Mouse (Mus musculus) adrenal gland, postnatal 25 days (tissue): Measurements from ENCODE around the gene Vdr. TPM values are rescaled to one million over a fixed set of nuclear protein-coding genes. Genes with fewer than 3 reads are reported as not detected.
A peak's percentile ranks its signal among the peaks of the same experiment; 100 is the strongest.

Source experiments
- DNase-seq: peaks from one replicate; pipeline ENCODE4 v3.0.0; 2021; ENCODE audit warnings: mixed read lengths
- total RNA-seq: library from RNA; stranded (reverse); gene quantifications from 2 replicates; pipeline ENCODE4 v1.2.3, GENCODE M21; 2021

The Vdr gene
- total RNA-seq, 1 experiment from 2014 or later = 8.0 TPM

DNA sequence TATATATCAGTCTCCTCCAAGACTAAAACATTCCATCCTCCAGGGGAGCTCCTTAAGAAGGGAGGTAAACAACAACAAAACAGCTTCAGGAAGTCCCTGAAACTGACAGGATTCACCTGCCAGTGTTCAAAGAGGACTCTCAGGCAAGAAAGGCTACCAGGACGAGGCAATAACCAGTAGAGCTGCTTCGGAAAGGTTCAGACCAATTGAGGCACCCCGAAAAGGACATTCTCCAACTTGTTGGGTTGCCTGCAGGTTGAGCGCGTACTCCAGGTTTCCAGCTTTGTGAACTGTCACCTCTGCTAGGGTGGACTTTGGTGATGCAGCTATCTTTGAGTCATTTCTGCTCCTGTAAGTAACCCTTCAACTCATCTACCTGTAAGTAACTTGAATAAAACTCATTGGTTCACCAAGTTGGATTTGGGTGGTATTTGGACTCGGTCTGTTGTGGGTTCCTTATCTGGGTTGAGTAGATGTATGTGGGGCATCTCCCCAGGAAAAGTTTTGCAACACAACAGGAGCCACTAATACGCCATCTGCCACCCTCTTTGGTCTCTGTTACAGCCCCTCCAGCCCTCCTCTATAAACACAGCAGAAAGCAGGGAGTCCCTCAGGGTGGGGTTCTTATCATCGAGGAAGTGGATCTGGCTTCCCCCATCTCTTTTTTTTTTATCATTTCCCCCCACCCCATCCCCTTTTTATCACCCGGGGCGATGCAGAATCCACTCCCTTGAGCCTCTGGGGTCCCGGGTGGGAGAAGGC, 64.1 kb downstream of the Vdr start:
- DNase-seq = no peak

DNA sequence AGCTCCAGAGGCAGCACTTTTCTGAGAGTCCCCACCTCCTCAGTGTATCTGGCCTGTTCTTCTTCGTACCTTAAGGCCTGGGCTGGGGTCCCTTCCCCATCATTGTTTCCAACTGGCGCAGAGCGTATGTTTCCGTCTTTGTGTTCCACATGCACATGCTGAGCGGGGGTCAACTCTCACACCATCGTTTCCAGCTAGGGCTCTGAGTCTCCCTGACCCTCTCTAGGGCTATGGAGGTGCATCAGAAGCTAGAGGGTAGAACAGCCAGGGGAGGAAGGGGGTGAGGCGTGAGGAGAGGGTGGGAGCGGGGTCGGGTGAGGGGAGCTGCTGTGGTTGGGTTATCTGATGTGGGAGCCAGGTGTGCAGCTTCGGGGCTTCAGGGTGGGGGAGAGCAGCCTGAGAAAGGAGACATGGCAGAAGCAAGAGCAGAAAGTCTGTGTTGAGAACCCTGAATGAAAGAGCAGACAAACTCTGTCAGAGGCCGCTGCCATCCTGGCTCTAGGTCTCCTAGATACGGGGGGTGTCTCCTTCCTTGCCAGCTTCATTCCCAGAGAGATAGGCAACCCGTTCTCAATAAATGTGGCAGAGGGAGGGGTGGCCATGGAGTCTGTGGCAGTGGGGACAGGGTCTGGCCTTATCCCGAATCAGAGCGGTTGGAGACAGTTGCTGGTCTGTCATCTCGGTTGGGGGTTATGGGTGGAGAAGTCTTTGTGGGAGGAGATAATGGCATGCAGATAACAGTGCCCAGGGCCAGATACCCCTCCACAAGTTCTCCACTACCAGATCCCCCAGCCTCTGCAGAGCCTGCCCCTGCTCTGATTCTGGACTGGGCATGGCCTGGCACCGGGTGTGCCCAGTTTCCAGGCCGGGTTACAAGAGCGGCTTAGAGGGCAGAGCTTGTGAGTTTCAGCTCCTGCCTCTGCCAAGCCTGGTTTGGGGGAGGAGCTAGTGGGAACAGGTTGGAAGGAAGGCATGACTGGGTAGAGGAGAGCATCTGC, 66.1 kb downstream of the Vdr start, which contains the start of gene Hdac7:
Gene Hdac7, minus strand, starts transcription at position 466 of the 998 bp plus-strand sequence.
- no peak for DNase-seq

DNA sequence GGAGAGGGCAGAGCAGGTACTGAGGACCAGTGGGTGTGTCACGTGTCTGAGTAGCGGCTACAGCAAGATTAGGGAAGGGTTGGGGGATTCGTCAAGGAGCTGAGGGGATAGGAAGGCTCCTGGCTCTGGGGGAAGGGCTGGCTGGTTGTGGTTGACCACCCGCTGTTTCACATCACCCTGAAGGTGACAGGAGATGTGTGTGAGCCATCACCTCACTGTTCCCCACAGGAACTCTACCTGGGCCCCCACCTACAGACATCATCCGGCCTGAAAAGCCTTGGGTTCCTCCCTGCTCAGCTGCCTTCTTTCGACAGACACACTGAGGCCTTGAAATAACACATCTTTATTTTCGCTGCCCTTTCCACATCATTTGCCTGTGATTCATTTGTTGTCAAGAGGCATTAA, 67.2 kb downstream of the Vdr start:
- DNase-seq = no peak

DNA sequence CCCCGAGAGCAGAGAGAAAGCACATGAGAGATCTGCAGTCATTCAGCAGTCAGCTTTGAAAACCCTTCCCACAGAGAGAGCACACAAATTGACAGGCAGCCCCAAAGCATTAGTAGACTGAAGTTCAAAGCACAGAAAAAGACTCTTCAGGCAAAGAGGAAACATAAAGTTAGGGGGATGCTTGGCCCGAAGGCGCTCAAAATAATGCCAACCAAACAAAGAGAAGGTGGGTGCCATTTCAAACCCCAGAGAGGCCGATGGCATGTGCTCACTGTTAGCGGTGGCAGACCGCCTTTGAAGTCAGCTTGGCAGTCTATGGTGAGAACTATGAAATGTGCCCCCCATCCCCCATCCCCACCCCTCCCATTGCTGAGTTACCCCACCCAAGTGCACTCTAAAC, 68.4 kb downstream of the Vdr start:
- DNase-seq = no peak

DNA sequence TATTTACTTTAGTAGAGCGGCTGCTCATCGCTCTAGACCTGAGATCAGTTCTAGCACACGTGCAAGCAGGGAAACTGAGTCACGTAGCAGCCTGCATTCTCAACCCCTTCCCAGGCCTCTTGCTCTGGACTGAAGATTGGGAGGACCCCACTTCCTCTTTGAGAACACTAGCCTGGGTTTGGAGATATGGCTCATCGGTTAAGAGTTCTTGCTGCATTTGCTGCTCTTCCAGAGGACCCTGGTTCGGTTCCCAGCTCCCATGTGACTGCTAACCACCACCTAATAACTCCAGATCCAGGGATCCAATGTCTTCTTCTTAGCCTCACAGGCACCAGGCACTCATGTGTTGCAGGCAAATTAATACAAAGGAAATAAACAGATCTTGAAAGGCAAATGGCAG, 69.0 kb downstream of the Vdr start:
- no peak for DNase-seq

DNA sequence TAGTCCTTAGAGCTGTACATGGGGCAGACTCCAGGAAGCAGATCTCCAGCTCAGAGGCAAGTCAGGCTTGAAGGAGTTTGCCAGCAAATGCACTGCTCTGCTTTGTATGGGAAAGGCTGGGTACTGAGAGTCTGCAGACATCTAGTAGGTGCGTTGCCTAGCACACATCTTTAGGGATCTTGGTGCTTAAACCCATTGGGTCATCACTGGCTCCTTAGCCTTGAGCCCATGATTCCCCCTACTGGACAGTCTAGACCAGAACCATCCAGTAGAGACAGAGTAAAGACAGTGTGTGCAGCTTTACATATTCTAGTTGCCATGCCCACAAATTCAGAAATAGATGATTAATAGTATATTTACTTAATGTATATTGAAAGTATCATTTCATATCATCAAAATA, 69.6 kb downstream of the Vdr start:
- DNase-seq = no peak

DNA sequence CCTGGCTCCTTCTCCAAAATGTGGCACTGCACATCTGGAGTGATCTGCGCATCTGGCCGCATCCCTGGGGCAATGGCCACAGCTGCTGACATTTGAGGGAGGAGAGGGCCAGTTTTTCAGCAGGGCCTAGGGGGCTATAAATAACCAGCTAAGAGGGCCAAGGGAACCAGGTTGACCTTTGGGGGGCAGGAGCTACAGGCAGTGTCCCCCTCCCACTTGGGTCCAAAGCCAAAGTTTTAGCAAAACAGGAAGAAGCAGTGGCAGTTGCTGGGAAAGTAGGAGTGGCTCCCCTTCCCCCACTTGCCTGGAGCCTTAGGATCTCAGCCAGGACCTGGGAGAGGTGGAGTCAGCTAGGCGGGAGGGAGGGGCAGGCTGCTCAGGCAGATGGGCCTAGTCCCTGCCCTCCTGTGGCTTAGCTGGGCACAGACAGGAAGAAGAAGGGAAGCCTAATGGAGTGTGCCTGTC, 70.4 kb downstream of the Vdr start:
- DNase-seq = peak; percentile 58

DNA sequence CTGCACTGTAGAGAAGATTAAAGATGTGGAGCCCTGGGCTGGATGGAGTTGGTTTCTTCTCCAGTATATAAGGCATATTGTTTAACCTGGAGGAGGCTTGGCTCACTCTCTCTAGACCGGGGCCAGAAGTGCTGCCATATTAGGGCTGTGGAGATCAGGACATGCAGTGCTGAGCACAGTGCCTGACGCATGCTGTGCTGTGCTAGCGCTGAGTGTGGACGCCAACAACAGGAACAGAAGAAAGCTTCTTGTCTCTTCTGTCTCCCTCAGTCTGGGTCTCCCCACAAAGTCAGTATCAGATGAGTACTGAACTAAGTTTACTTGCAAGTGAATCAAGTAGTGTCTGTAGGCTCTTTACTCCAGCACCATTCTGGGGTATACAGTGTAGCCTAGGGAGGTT, 71.0 kb downstream of the Vdr start:
- DNase-seq = no peak

DNA sequence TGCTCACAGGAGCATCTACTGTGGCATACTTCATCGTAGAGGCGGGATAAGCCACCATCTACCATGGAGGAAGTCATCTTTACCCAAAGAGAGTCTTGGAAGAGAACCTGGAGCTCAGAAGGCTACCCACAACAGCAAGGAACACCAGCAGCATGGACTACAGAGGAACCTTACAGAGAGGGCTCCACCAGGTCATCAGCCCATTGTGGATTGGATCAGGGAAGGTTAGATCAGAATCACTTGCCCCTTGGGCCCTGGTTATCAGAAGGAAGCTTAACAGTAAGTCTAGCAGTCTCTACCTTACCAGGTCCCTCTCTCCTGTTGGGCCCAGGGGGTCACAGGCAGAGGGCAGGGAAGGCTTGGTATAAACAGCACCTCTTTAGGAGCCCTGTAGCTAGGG, 71.4 kb downstream of the Vdr start:
- DNase-seq = no peak

DNA sequence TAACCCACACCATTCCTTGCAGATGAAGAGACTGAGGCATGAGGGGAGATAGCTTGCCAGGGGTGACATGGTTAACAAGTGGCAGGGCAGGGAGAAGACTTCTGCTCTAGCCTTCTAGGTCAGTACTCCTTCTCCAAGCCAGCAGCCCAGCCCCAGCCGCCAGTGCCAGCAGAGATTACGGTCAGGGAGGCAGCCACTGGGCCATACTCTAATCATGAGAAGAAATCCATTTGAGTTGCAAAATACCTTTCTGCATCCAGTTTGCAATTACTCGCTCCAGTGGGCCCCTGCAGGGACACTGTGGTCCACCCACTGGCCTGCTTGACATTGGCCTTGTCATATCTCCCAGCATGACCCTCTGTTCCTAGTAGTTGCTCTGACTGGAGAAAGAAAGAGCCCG, 72.0 kb downstream of the Vdr start:
- peak; percentile 21 for DNase-seq

DNA sequence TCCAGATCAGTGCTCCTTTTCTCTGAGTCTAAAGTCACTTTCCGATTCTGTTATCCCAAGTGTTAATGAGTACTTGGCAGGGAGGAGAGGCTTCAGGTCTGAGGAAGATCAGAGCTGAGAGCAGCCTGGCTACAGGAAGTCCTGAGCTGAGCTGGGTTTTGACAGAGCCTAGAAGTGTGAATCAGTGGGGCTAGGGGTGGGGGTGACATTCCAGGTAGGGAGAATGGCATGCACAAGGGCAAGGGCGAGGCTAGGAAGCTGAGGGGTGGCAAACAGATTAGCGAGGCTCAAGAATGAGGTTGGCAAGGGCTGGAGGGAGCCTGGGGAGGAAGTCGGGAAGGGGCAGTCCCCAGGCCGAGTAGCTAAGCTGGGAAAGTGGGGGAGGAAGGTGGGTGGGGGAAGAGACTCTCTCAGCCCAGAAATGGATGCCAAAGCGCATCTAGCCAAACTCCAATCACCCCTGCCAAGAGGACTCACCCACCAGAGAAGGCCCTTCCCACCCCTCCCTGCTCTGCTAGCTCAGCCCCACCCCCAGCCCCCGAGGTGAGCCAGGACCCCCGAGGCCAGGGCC, 72.9 kb downstream of the Vdr start:
- DNase-seq = no peak

DNA sequence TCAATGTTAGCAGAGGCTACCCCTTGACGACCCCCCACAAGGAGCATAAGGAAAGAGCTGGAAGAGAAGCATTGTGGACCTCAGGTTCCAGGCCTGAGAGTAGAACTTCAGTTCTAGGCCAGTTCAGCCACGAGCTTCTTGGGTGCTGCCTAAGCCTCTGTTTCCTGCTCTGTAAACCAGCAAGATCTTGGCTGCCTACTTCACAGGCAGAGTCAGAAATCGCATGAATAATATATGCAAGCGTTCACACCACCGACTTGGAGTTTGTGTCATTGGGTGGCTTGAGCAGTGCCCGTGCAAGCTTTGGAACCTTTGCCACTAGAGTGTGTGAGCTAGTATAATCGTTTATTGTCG, 73.6 kb downstream of the Vdr start:
- no peak for DNase-seq

DNA sequence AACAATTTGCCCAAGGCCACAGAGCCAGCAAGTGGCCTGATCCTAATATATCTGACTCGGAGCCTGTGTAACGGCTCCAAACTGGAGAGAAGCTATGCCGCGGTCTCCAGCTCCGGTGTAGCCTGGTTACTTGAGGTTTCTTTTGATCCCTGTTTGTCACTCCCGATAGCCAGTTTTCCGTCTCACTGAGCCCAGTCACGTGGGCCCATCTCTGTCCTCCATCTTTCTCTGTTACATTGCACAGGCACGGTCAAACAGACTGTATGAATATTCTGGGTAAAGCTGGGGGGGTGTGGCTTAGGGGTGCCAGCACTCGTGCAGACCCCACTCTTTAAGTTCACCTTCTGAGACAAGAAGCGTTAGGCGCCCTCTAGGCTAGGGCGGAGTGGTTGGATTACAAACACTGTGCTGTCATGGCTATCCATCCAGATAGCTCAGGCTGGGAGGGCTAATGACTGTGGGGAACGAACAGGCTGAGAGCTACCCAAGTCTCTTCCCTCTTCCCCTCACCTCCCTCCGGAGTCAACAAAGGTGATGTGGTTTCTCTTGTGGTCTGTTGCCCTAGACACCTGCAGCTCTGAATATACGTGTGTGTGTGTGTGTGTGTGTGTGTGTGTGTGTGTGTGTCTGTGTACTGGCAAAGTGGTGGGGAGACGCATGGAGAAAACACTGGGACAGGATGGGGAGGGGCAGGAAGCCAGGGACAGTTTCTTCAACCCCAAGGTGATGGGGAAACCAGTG, 74.1 kb downstream of the Vdr start:
- DNase-seq = no peak

DNA sequence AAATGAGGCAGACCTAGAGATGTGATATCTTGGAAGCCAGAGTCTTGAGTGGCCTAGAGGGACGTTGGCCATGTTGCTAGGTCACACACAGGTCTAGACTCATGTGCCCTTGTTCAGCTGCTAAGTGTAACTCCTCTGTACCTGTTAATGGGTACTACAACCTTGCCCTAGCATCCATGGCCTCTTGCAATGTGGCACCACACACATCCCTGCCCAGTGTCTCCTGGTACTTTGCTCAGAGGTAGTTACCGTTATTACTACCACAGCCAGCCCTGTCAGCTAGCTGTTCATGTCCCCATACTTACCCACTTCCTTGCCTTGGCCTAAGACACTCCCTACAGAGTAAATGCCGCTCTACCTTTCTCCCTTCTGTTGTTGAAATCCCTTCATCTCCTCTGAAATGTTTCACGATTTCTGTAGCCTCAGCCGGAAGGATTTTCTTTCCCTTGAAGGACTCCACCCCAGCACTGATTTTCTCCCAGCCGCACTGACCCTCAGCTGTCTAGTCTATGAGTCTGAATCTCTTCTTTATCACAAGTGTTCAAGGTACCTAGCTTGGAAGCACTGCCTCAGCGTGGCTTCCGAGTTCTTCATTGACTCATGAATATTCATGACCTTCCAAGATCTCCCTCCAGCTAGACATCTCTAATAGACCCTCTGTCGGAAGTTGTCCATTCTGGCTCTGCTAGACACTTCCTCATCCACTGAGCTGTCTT, 77.5 kb downstream of the Vdr start:
- DNase-seq = no peak

DNA sequence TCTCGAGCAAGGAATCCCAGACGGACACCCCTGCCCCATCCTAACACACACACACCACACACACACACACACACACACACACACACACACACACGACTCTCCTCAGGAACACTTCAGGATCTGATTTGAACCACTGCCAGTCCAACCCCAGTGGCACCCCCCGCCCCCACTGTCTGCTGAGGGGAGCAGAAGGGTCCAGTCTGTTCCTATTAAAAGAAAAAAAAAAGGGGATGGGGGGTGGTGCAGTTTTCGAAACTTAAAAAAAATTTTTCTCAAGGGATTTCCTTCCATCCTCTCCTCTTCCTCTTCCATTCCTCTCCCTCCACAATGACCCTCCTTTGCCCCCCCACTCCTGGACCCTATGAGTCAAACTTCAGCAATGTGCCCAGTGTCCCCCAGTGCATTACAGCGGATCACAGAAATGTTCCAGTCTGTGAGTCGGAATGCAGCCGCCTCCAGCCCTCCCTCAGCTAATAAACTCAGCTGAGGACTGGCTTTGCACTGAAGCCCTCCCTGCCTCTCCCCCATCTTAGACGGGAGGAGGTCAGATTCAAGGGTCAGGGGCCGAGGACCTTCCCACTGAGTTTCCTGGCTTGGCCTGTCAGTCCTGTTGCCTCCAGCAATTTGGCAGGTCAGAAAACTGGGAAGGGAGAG, 78.3 kb downstream of the Vdr start:
- no peak for DNase-seq

DNA sequence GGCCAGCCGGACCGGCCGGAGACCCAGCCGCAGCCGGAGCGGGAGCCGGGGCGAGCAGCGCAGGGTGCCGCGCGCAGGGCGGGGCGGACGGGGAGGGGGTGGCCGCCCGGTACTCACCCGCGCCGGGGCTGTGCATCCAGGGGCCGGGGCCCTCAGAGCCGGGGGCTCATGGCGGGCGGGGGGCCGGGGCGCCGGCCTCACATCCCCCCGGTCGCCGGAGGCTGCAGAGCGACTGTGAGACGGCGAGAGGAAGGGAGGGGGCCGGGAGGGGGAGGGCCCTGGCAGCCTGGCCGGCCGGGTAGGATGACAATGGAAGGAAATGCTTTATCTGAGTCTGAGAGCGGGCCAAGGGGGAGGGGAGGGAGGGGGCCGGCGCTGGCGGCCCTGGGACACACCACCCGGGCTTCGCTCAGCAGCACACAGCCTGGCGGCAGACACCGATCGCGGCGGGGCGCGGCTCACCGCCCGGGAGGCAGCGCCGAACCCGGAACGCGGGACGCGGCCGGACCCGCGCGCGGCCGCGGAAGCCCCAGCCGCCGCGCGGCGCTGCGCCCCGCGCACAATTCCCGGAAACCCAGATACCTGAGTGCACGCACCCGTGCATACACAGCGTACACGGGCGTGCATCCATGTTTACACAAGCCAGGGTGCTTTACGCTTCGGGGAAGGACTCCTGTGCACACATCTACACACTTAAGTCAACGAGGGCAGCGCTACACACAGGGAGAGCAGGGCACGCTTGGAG, 79.0 kb downstream of the Vdr start:
- DNase-seq = peak; percentile 74

DNA sequence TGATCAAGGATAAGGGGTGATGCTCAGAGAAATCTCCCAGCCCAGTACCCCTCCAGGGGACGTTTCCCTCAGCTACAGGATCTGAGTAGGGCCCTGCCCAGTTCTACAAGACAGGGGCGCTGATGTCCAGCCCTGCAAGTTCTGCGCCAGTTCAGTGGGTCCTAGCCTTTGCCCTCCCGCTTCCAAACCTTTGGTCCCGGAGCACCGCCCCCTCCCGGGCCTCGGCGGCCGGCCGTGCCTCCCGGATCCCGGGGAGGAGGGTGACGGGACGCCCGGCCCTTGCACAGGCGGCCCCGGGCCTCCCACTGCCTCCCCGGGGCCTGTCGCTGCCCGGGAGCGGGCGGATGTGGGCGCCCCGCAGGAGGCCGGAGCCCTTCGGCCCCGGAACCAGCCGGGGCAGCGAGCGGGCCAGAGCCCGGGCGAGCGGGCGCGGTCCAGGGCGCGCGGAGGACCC, 79.6 kb downstream of the Vdr start:
- DNase-seq = peak; percentile 64

DNA sequence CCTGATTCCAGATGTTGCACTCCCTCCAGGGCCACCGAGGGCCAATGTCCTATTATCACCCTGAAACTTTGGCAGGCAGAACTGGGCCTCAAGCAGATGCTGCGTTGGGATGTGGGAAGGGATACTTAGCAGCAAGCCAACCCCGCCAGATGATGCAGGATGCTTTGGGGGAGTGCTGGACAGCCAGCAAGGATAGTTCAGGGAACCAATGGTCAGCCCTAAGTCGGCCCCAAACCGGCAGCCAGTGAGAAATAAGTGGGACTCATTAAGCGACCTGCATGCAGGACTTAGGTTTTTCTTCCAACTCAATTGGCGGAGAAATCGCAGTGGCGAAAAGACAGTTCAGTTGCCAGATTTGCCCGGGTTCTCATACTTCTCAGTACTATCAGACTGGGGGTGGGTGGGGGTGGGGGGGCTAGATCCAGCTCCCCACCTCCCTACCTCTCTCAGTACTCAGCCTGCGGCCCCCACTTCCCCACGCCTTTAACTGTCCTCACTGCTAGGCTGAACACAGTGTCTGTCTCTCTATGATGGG, 80.1 kb downstream of the Vdr start:
- DNase-seq = no peak

DNA sequence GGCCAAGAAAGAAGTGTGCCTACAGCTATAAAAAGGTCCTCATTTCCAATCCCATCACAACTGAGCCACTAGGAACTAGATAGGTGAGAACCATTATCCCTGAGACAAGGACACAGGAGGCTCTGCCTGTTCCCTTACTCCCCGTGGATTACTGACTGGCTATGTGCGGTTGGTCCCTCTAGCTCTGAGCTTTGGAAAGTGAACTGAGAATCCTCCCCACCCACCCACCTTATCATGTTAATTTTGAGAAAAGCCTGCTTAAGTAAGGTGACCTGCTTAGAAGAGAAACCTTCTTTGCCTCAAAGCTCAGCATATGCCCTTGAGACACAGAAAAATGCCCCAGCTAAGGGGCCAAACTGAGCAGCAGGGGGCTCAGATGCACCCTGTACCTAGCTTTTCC, 81.0 kb downstream of the Vdr start:
- DNase-seq = no peak

DNA sequence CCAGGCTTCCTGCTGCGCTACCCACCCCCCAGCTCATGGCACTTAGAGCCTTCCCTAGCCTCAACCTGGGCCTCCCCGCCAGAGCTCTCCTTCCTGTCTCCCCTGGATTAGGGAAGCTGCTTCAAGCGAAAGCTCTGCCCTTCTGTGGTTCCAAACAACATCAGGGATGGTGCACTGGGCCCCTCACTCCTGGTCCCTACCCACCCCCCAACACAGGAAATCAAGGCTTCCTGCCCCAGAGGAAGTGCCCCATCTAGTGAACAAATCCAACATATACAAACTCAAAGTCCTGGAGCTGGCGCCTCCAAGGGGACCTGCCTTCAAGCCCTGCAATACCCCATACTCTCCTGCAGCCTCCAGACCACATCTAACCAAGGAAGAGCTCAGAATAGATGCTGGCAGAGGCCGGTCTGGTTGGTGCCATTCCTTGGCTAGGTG, 81.5 kb downstream of the Vdr start:
- no peak for DNase-seq
